Mouse (Mus musculus): ENCODE results near the gene Dhrs7b. TPM values are rescaled to one million over a fixed set of nuclear protein-coding genes. Genes with fewer than 3 reads are reported as not detected.
"Not testable (repeated sequence)": the region's sequence is repeated elsewhere in the genome, so short reads cannot be mapped to it uniquely, and the experiment has no call there.

Gene Dhrs7b
- polyA plus RNA-seq, 1 experiment from 2014 or later: 30.7 TPM

DNA sequence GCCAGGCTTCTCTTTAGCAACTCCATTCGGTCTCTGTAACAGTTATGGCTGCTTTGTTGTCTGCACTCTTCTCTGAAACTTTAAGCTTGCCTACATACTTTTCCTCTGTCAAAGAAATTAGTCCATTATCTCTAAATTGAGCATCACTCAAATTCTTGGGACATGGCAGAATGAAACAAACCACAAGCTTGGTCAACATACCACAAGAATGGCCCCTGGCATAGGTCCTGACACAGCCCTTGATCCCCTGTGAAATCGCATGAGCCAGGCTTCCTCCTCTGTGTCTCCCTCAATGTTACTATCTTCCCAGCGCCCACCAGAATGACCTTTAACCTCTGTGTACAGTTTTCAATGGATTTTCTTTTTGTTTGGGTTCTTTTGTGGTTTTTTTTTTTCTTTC is 52.0 kb downstream of the Dhrs7b start:
- no peaks in the 10 kb centered on the region for H3K9me3 ChIP-seq (replicated peaks; ENCODE audit: control insufficient read depth, low read length)
- H3K4me2 ChIP-seq (ENCODE audit: low read depth, low read length): no peak overlapping the region
- 63% methylated on average over 3 of the region's 3 CpGs for WGBS
- H3K36me3 ChIP-seq (replicated peaks; ENCODE audit: control insufficient read depth, insufficient read depth, low read depth, low read length): no peaks in the 10 kb centered on the region
- H3K4me1 ChIP-seq (ENCODE audit: control insufficient read depth, insufficient read depth, low read length): no peaks in the 10 kb centered on the region
- no peak overlapping the region for H3K9ac ChIP-seq (replicated peaks; ENCODE audit: low read length)
- H3K27ac ChIP-seq (replicated peaks; ENCODE audit: low read depth, low read length): no peak overlapping the region
- no peaks in the 10 kb centered on the region for H3K27me3 ChIP-seq (ENCODE audit: control insufficient read depth, insufficient read depth, low read length)
- ATAC-seq (replicated peaks; ENCODE audit: insufficient number of reproducible peaks, low FRiP score, low TSS enrichment, low read depth): no peak
- no peak for DNase-seq (ENCODE audit: low spot score)
- no peak overlapping the region for H3K4me3 ChIP-seq (ENCODE audit: low read depth, low read length)

DNA sequence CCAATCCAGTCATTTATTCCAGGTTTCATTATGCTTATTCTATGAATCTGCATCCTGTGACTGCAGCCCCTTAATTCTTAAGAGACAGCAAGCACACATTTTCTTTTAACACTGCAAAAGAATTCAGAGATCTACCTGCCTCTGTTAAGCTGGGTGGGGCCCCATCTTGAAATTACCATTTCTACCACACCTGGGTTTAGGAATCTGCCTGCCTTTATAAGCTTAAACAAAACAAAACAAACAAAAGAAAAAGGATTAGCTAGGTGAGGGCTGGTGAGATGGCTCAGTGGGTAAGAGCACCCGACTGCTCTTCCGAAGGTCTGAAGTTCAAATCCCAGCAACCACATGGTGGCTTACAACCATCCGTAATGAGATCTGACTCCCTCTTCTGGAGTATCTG is 56.6 kb downstream of the Dhrs7b start:
- H3K27me3 ChIP-seq (ENCODE audit: control insufficient read depth, insufficient read depth, low read length); DNase-seq (ENCODE audit: low spot score); H3K4me2 ChIP-seq (ENCODE audit: low read depth, low read length); H3K9ac ChIP-seq (replicated peaks; ENCODE audit: low read length); H3K9me3 ChIP-seq (replicated peaks; ENCODE audit: control insufficient read depth, low read length); ATAC-seq (replicated peaks; ENCODE audit: insufficient number of reproducible peaks, low FRiP score, low TSS enrichment, low read depth); H3K4me3 ChIP-seq (ENCODE audit: low read depth, low read length); H3K27ac ChIP-seq (replicated peaks; ENCODE audit: low read depth, low read length); H3K4me1 ChIP-seq (ENCODE audit: control insufficient read depth, insufficient read depth, low read length); H3K36me3 ChIP-seq (replicated peaks; ENCODE audit: control insufficient read depth, insufficient read depth, low read depth, low read length): not testable (repeated sequence)
- WGBS: 85% methylated on average over 2 of the region's 3 CpGs

DNA sequence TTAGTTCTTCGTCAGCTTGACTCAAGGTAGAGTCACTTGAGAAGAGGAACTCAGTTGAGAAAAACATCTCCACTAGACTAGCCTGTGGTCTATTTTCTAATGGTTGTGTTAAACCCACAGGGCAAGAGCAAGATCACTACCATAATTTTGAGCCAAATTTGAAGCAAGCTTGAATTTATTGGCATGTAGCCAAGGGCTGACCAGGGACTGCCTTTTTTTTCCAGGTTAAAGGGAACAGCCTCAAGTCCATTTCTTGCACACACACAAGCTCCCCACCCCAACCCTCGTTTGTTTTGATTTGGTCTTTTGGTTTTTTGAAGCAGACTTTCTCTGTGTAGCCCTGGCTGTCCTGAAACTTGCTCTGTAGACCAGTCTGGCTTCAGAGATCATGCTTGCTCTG is 59.4 kb downstream of the Dhrs7b start:
- WGBS: 57% methylated on average over 2 of the region's 2 CpGs
- no peak overlapping the region for H3K9ac ChIP-seq (replicated peaks; ENCODE audit: low read length)
- H3K4me1 ChIP-seq (ENCODE audit: control insufficient read depth, insufficient read depth, low read length): no peaks in the 10 kb centered on the region
- DNase-seq (ENCODE audit: low spot score) (no peak), ATAC-seq (replicated peaks; ENCODE audit: insufficient number of reproducible peaks, low FRiP score, low TSS enrichment, low read depth) (no peak)
- H3K27ac ChIP-seq (replicated peaks; ENCODE audit: low read depth, low read length): no peak overlapping the region
- no peaks in the 10 kb centered on the region for H3K9me3 ChIP-seq (replicated peaks; ENCODE audit: control insufficient read depth, low read length)
- H3K36me3 ChIP-seq (replicated peaks; ENCODE audit: control insufficient read depth, insufficient read depth, low read depth, low read length): no peaks in the 10 kb centered on the region
- no peak overlapping the region for H3K4me2 ChIP-seq (ENCODE audit: low read depth, low read length)
- no peaks in the 10 kb centered on the region for H3K27me3 ChIP-seq (ENCODE audit: control insufficient read depth, insufficient read depth, low read length)
- H3K4me3 ChIP-seq (ENCODE audit: low read depth, low read length): no peak overlapping the region

DNA sequence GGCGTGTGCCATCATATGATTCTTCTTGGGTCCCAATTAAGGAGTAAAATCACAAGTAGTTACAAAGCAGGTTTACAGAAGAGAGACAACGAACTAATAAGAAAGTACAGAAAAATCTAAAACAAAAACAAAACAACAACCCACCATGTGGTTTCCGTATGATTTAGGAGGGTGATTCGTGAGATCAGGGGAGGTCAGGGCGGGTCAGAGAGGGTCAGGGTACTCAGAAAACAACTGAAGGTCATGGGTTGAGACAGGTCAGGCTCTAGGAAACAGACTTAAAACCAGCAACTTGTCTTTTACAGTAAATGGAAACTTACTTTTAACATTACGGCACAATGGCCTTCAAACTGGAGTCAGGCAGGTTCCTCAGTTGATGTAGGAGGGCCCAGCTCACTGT is 59.9 kb downstream of the Dhrs7b start:
- WGBS: 39% methylated on average over 6 of the region's 6 CpGs
- no peaks in the 10 kb centered on the region for H3K4me1 ChIP-seq (ENCODE audit: control insufficient read depth, insufficient read depth, low read length)

DNA sequence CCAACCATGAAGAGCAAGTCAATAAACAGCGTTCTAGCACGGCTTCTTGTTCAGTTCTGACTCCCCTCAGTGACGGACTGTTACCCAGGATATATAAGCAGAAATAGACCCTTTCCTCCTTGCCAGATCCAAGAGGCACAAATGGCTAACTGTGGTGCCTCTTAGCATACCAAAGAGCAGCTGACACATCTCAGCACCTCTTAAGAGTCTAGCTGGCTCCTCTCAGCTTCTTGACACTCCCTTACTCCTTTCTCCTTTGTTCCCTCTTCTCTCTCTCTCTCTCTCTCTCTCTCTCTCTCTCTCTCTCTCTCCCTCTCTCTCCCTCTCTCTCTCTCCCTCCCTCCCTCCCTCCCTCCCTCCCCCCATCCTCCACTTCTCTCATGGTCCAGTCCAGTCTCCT is 60.3 kb downstream of the Dhrs7b start:
- ATAC-seq (replicated peaks; ENCODE audit: insufficient number of reproducible peaks, low FRiP score, low TSS enrichment, low read depth): no peak
- H3K4me1 ChIP-seq (ENCODE audit: control insufficient read depth, insufficient read depth, low read length): no peaks in the 10 kb centered on the region
- H3K27me3 ChIP-seq (ENCODE audit: control insufficient read depth, insufficient read depth, low read length): no peaks in the 10 kb centered on the region
- WGBS: 51% methylated on average over 3 of the region's 3 CpGs
- H3K9me3 ChIP-seq (replicated peaks; ENCODE audit: control insufficient read depth, low read length): no peaks in the 10 kb centered on the region
- no peak overlapping the region for H3K4me2 ChIP-seq (ENCODE audit: low read depth, low read length)
- H3K4me3 ChIP-seq (ENCODE audit: low read depth, low read length): no peak overlapping the region
- no peak overlapping the region for H3K9ac ChIP-seq (replicated peaks; ENCODE audit: low read length)
- no peak overlapping the region for H3K27ac ChIP-seq (replicated peaks; ENCODE audit: low read depth, low read length)
- no peak for DNase-seq (ENCODE audit: low spot score)
- no peaks in the 10 kb centered on the region for H3K36me3 ChIP-seq (replicated peaks; ENCODE audit: control insufficient read depth, insufficient read depth, low read depth, low read length)

More for the DNA sequence above, 59.9 kb downstream of the Dhrs7b start:
- no peak for ATAC-seq (replicated peaks; ENCODE audit: insufficient number of reproducible peaks, low FRiP score, low TSS enrichment, low read depth)
- Histone ChIP-seq H3K27ac (replicated peaks; ENCODE audit: low read depth, low read length) (no peak overlapping the region), H3K4me2 (ENCODE audit: low read depth, low read length) (no peak overlapping the region), H3K27me3 (ENCODE audit: control insufficient read depth, insufficient read depth, low read length) (no peaks in the 10 kb centered on the region), H3K9ac (replicated peaks; ENCODE audit: low read length) (no peak overlapping the region), H3K9me3 (replicated peaks; ENCODE audit: control insufficient read depth, low read length) (no peaks in the 10 kb centered on the region), H3K36me3 (replicated peaks; ENCODE audit: control insufficient read depth, insufficient read depth, low read depth, low read length) (no peaks in the 10 kb centered on the region), H3K4me3 (ENCODE audit: low read depth, low read length) (no peak overlapping the region)
- no peak for DNase-seq (ENCODE audit: low spot score)

DNA sequence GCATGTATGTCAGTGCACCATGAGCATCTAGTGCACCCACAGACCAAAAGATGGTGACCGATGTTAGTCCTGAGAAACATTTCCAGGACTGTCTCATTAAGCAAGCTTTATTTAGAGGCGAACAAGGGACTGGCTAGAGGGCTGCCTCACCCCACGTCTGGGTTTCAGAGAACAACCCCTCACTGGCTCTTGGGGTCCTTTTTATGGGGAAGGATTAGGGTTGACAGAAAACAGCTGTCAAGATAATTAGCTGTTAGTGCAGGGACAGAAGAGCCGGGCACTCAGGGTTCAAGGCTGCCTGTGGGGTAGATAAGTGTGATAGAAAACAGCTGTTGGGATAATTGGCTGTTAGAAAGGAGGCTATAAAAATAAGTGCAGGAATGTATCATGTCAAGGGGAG is 65.5 kb downstream of the Dhrs7b start:
- Histone ChIP-seq H3K4me1 (ENCODE audit: control insufficient read depth, insufficient read depth, low read length) (no peaks in the 10 kb centered on the region), H3K27me3 (ENCODE audit: control insufficient read depth, insufficient read depth, low read length) (no peaks in the 10 kb centered on the region), H3K27ac (replicated peaks; ENCODE audit: low read depth, low read length) (no peak overlapping the region), H3K4me3 (ENCODE audit: low read depth, low read length) (no peak overlapping the region), H3K4me2 (ENCODE audit: low read depth, low read length) (no peak overlapping the region), H3K9ac (replicated peaks; ENCODE audit: low read length) (no peak overlapping the region), H3K9me3 (replicated peaks; ENCODE audit: control insufficient read depth, low read length) (no peaks in the 10 kb centered on the region), H3K36me3 (replicated peaks; ENCODE audit: control insufficient read depth, insufficient read depth, low read depth, low read length) (no peaks in the 10 kb centered on the region)
- DNase-seq (ENCODE audit: low spot score) (peak; percentile 85), ATAC-seq (replicated peaks; ENCODE audit: insufficient number of reproducible peaks, low FRiP score, low TSS enrichment, low read depth) (0 out of 2 replicates have a peak, but pooled peaks have one; percentile 52)
- 17% methylated on average over 4 of the region's 4 CpGs for WGBS

DNA sequence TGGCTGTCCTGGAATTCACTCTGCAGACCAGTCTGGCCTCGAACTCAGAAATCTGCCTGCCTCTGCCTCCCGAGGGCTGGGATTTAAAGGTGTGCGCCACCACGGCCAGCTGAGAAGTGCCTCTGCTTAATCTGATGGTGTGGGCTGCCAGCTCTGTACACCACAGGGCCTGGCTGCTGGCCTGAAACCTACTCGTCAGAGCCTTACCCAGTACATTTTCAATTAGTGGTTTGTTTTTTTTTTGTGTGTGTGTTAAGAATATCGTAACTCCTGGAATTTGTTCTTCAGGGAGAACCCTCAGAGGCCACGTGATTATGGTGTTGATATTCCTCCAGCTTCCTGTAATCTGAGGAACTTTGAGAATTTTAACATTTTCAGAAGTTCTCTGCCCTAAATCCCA is 71.6 kb downstream of the Dhrs7b start:
- Histone ChIP-seq H3K4me2 (ENCODE audit: low read depth, low read length) (no peak overlapping the region), H3K36me3 (replicated peaks; ENCODE audit: control insufficient read depth, insufficient read depth, low read depth, low read length) (peaks cover 7% of the 10 kb centered on the region; the same call in 1 of the 2 replicates), H3K9ac (replicated peaks; ENCODE audit: low read length) (no peak overlapping the region), H3K4me3 (ENCODE audit: low read depth, low read length) (no peak overlapping the region), H3K27ac (replicated peaks; ENCODE audit: low read depth, low read length) (no peak overlapping the region), H3K27me3 (ENCODE audit: control insufficient read depth, insufficient read depth, low read length) (no peaks in the 10 kb centered on the region), H3K9me3 (replicated peaks; ENCODE audit: control insufficient read depth, low read length) (no peaks in the 10 kb centered on the region), H3K4me1 (ENCODE audit: control insufficient read depth, insufficient read depth, low read length) (no peaks in the 10 kb centered on the region)
- ATAC-seq (replicated peaks; ENCODE audit: insufficient number of reproducible peaks, low FRiP score, low TSS enrichment, low read depth) (no peak), DNase-seq (ENCODE audit: low spot score) (no peak)
- WGBS: 59% methylated on average over 7 of the region's 7 CpGs

DNA sequence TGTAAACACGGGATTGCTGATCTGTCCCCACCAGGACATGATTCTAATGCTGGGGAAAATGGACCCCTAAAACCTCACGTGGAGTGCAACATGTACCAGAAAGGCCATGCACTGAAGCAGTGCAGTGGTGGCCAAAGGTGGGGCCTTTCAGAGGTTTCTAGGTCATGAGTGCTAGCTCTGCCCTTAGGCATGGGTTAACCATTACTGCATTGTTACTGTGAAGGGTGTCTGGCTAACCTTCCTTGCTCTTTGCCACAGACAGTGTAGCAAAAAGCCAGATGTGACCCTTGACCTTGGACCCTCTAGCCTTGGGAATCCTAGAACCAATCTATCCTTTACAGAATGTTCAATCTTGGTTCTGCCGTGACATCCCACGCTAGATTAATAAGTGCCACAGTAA is 72.1 kb downstream of the Dhrs7b start:
- H3K4me3 ChIP-seq (ENCODE audit: low read depth, low read length): no peak overlapping the region
- H3K9ac ChIP-seq (replicated peaks; ENCODE audit: low read length): no peak overlapping the region
- H3K36me3 ChIP-seq (replicated peaks; ENCODE audit: control insufficient read depth, insufficient read depth, low read depth, low read length): peaks cover 7% of the 10 kb centered on the region; the same call in 1 of the 2 replicates
- no peak overlapping the region for H3K4me2 ChIP-seq (ENCODE audit: low read depth, low read length)
- H3K4me1 ChIP-seq (ENCODE audit: control insufficient read depth, insufficient read depth, low read length): no peaks in the 10 kb centered on the region
- H3K27me3 ChIP-seq (ENCODE audit: control insufficient read depth, insufficient read depth, low read length): no peaks in the 10 kb centered on the region
- DNase-seq (ENCODE audit: low spot score) (no peak), ATAC-seq (replicated peaks; ENCODE audit: insufficient number of reproducible peaks, low FRiP score, low TSS enrichment, low read depth) (no peak)
- no peak overlapping the region for H3K27ac ChIP-seq (replicated peaks; ENCODE audit: low read depth, low read length)
- H3K9me3 ChIP-seq (replicated peaks; ENCODE audit: control insufficient read depth, low read length): no peaks in the 10 kb centered on the region
- 34% methylated on average over 4 of the region's 4 CpGs for WGBS
